Mouse (Mus musculus) heart, postnatal 25 days (tissue): Measurements from ENCODE around the gene Ust. TPM values are rescaled to one million over a fixed set of nuclear protein-coding genes. Genes with fewer than 3 reads are reported as not detected.

Source experiments
- DNase-seq: peaks from one replicate; pipeline ENCODE4 v3.0.0; 2022; ENCODE audit warnings: low spot score
- intact Hi-C: fragments of 180-260 bp; cut with DNase I; formaldehyde crosslinking; loops from one replicate; pipeline ENCODE4 v1.15.1; 2025
- total RNA-seq, 2 experiments: library from RNA; stranded (reverse); gene quantifications; 2 replicates each; pipeline ENCODE4 v1.2.3; 2021

Gene Ust
- total RNA-seq, 2 experiments from 2014 or later: 1.5 to 2.2 TPM

DNA sequence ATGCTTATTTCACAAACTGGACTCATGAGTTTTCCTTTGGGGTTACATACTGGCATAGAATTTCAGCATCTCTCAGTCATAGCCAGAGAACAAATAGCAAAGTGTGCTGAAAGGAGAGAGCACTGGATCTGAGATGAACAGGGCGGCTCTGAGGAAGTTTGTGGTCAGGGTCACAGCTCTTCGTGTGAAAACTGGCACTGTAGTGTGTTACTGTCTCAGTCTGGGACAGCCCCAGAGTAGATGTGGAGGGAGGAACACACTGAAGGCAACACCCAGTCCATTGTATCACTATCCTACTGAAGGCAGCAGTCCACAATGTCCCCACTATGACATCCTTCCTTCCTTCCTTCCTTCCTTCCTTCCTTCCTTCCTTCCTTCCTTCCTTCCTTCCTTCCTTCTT, 321.0 kb downstream of the Ust start:
- intact Hi-C loops: loop anchor here (2.0 kb wide), 1 partner anchor 387 kb away; no protein-coding TSS in a partner anchor
- DNase-seq: no peak

DNA sequence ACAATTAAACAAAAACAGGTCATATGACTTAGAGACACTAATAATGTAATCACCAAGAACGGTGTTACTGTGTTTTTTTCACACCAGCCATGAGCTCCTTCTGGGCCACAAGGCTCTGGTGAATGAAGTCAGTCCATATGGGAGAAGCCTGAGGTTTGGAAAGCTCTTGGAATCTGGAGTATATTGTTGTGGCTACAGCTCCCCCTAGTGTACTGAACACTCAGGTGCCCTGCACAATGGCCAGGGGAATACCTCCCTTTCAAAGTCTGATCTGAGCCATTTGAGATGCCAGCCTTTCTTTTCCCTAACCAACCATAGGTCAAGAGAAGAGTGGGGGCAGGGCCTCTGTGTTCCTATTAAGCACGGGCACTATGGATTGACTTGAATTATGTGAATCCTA, 322.3 kb downstream of the Ust start:
- intact Hi-C loops: loop anchor here (1.0 to 2.0 kb wide), 2 partner anchors 313 to 385 kb away; no protein-coding TSS in a partner anchor
- peak; percentile 26 for DNase-seq

DNA sequence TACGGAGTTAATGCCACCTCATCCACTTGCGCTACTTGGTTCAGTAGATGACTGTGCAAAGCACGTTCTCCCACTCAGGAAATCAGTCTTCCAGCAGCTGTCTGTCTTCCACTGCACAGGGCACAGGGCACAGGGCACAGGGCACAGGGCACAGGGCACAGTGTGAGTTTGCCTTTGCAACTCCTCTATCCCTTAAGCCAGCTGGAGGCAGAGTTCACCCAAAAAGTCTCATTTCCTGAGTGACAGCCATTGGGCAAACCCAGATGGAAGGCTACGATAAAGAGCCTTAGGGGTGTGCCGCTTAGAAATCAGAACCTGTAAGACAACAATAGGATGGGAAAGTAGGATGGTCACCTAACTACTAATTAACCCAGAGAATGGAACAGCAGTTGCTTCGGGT, 322.9 kb downstream of the Ust start:
- DNase-seq: no peak
- intact Hi-C loops: loop anchor here (1.0 to 2.0 kb wide), 2 partner anchors 312 to 385 kb away; no protein-coding TSS in a partner anchor

DNA sequence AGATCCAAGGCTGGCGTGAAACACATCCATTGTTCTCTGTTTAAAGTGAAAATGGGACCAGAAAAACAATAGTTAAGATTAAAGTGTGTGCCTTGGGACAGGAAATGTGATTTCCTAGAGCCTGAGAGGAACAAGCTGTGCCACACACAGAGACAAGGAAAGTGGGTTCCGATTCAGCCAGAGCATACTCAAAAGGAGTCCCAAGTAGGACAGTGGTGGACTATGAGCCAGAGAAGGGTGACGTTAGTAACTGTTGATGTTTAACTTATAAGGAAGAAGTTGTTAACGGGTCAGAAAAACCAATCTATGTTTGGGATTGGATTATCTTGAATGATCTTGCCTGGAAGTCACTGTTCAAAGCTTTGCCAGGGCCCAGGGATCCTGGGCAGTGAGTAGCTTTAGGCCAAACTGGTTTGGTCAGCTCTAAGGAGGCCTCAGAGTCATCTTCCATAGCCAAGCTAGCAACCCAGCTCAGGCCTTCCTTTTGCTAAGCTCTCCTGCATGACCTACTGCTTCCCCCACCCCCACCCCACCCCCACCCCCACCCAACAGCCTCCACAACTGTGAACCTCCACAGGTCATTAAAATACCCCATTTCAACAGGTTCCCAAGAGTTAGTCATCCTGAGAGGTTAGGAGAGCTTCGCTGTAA, 329.2 kb downstream of the Ust start:
- DNase-seq: no peak
- intact Hi-C loops: no loop called here

DNA sequence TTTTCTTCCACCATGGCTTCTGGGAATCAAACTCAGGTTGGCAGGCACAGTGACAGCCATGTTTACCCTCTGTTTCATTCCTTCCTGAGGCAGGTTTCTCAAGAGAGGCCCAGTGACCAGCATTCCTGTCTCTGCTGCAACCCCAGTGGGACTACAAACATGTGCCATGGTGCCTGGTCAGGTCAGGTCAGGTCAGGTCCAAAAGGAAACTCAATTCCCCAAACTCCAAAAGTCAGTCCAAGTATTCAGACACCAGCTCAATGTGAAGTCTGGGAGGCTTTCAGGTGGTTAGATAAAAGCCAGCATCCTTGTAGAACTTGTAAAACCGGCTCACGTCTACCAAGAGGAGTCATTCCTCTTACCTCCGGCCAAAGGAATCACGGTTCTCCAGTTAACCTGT, 333.0 kb downstream of the Ust start:
- intact Hi-C loops: no loop called here
- DNase-seq: no peak

DNA sequence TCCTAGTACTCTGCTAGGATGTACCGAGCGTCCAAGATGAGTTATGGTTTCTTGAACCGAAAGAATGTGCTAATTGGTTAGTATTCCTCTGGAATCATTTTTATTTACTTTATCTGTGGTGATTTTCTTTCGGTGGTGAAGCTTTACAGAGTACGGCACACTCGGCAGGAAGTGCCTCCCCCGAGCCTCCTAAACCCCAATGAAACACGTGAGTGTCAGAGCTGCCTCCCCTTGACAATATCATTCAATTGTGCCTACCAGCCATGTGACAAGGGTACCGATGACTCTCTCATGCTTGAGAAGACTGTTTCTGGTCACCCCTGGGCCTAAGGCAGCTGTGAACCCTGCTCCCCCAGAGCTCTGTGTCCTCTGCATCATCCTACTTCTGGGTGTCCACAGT, 333.9 kb downstream of the Ust start:
- intact Hi-C loops: no loop called here
- DNase-seq: no peak

DNA sequence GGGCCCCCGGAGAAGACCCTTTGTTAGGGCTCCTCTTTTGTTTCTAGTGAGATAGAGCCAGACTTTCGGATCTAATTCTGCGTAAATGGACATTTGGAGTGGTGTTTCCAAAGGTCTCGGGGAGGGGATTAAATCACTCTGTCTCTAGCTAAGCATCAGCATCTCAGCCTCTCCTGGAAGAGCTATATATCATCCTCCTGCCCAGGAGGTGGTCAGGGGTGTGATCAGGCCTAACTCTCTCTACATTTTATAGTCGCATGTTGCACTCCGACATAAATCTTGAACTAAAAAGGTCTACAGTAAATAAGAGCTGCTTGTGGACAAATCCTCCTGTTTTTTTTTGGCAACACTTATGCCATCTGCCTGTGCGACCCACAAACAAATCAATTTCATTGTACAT, 335.5 kb downstream of the Ust start:
- no peak for DNase-seq
- intact Hi-C loops: no loop called here

DNA sequence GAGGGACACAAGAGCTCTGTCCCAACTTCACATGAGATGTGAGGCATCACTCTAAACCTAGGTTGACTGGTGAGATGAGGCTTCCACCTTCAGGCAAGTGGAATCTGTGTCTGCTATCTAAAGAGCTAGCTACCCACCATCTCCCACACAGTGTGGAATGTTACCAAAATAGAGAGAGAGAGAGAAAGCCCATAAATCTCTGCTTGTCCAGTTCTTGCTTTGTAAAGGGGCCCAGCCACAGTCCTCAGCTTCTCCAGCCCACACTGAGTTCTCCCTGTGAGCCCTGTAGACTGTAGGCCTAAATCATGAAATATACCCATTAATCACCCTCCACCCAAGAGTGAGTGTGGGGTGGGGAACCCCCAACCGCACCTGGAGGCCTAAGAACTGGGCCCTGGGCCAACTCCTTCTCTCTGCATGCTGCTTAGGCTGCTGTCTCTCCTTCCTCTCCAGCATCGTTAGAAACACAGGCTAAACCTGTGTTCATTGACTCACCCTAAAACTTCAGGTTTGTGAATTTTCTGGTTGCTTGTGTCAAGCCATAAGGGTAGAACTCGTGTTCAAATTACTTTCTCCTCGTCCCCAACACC, 336.9 kb downstream of the Ust start:
- no peak for DNase-seq
- intact Hi-C loops: no loop called here

DNA sequence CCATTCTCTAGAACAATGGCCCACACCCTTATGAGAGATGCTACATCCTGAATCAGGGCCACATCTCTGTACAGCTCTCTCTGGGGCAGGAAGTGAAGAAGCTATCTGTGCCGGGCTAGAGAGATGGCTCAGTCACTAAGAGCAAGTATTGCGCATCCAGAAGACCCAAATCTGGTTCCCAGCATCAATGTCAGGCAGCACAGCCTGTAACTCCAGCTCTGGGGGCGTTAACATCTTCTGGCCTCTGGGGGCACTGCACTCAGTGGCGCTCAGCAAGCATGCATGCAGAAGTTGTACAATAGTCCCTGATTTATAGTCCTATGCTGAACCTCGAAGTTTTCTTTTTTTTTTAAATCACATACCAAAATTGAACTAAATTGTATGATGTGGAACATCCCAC, 341.0 kb downstream of the Ust start:
- intact Hi-C loops: no loop called here

DNA sequence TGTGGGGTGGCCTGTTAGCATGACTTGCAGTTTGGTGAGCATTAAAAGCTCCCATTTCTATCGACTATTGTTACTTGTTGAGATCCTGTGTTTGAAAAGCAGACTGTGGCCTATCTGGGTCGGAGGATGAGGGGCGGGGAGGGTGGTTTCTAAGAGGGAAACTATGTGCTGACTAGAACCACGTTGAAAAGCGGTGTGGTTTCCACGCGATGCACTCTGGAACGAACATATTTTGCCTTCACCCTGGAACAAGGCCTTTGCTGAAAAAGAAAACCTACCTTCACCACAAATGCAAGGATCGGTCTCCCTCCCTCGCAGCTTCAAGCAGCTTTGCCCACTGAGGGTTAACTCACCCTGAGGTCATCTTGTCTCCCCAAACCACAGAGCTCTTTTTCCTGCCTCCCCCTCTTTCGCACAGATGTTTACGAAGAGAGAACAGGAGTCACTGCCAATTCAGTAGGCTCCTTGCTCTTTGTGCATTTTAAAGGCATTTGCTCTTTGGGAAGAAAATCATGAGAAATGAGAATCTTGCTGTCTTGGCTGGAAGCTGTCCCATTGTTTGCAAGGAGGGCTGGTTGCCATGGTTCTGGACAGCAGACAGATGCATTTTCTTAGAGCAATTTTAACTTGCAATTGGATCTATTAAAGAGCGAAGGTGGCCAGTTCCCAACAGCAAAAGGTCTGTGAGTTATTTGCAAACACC, 342.1 kb downstream of the Ust start:
- no peak for DNase-seq
- intact Hi-C loops: no loop called here

More for the DNA sequence above, 341.0 kb downstream of the Ust start:
- no peak for DNase-seq

DNA sequence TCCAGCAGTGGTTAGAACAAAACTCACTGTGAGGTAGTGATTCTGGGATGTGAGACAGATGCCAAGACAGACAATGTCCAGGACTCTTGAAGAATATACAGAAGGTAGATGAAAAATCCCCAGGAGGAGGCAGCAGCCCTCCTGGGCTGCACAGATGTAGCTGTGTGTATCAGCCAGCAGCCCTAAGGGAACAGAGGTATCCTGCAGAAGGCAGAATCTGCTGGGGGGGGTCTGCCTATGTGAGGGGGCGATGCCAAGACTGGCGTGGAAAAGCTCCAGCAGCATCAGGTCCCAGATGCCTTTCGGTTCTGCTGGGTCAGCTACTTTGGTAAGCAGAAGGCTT, 342.6 kb downstream of the Ust start:
- intact Hi-C loops: no loop called here
- no peak for DNase-seq

DNA sequence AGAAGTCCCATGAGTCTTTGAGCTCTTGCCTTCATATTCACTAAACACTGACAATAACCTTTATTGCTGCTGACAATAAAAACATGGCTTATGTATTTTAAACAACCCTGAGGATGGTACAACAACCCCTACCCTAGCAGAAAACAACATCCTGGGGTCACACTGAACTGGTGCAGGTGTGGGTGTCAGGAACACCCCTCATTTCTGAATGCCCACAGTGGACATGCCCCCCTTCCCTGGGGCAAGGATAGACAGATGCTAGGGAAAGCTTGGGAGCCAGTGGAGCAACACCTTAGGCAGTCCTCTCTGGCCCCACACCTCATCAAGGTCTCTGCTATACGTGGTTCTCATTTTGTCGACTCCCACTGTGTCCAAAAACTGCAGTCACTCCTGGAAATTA, 343.9 kb downstream of the Ust start:
- intact Hi-C loops: no loop called here
- no peak for DNase-seq

DNA sequence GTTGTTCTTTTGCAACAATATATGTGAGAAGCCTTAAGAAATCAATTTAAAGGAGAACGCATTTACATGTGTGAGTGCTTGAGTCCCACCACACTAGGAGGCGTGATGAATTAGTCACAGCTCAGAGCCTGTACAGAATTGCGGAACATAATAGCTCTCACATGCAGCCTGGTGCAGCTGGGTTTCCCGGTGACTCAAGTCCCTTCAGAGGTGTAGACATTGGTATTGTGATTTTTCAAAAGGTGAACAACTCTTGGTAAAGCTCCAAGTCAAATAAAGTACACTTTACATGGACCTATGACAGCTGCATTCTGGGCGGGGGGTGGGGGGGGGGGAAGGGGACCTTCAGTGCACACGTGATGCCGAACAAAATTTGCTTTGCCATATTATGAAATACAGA, 344.4 kb downstream of the Ust start:
- intact Hi-C loops: no loop called here
- DNase-seq: no peak

DNA sequence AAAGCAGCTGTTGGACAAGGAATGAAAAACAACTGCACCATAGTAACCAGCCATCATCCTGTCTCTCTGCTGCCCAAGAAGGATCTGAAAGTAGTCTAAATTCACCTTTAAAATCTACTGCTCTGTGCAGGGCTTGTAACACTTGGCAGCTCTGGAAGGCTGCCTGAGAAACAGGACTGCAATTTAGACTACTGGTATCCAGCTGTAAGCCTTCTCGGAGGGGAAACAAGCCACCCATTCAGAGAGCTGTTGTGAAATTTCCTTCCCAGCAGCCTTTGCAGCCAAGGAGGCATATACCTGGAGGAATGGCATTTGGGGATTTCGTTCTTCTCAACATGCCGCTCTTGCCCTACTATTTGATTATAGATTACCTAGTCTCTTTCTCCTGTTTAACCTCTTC, 345.6 kb downstream of the Ust start:
- intact Hi-C loops: no loop called here
- no peak for DNase-seq

DNA sequence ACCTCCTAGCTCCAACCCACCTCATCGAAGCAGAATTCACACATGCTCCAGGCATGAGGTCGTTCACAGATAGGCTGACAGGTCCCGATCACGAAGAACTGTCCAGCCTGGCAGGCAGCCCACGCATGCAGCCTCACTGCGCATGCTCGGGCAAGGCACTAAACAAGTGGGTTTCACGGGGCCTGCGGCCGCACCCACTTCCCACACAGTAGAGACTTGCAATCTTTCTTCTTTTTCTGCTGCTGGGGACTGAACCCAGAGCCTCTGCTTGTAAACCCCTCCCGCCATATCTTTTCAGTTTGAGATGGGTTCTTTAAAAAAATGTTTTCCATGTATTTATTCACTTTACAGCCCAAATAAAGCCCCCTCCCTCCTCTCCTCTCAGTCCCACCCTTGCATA, 347.1 kb downstream of the Ust start:
- intact Hi-C loops: no loop called here
- no peak for DNase-seq
